Mouse (Mus musculus) kidney, embryonic 15.5 days (tissue): ENCODE data around the gene Kank4. TPM values are rescaled to one million over a fixed set of nuclear protein-coding genes. Genes with fewer than 3 reads are reported as not detected.

ENCODE experiments used
- ATAC-seq: fragments of 200-750 bp; cut with Nextera tagmentation; replicated peaks from 2 replicates; pipeline ENCODE4 v1.8.0; 2017; ENCODE audit warnings: moderate TSS enrichment; ENCODE audit not compliant: low FRiP score
- H3K27ac ChIP-seq: fragments of 300-500 bp; sonication (generic); 2 replicates; pipeline ENCODE4 v1.5.1; 2015; ENCODE audit warnings: mild to moderate bottlenecking, inconsistent platforms
- H3K27me3 ChIP-seq: fragments of 300-500 bp; sonication (generic); 2 replicates; pipeline ENCODE4 v1.6.1; 2015; ENCODE audit warnings: inconsistent platforms
- H3K36me3 ChIP-seq: fragments of 300-500 bp; sonication (generic); 2 replicates; pipeline ENCODE4 v1.6.1; 2015; ENCODE audit warnings: inconsistent platforms
- H3K4me1 ChIP-seq: fragments of 300-500 bp; sonication (generic); 2 replicates; pipeline ENCODE4 v1.6.1; 2015; ENCODE audit warnings: inconsistent platforms
- H3K4me2 ChIP-seq: fragments of 300-500 bp; sonication (generic); 2 replicates; pipeline ENCODE4 v1.6.1; 2015; ENCODE audit warnings: moderate library complexity, mild to moderate bottlenecking, inconsistent platforms
- H3K4me3 ChIP-seq: fragments of 300-500 bp; sonication (generic); replicated peaks from 2 replicates; pipeline ENCODE4 v1.5.1; 2015; ENCODE audit warnings: mild to moderate bottlenecking, inconsistent platforms
- H3K9ac ChIP-seq: fragments of 300-500 bp; sonication (generic); 2 replicates; pipeline ENCODE4 v1.6.1; 2015; ENCODE audit warnings: mild to moderate bottlenecking, inconsistent platforms
- H3K9me3 ChIP-seq: fragments of 300-500 bp; sonication (generic); replicated peaks from 2 replicates; pipeline ENCODE4 v1.6.1; 2016; ENCODE audit warnings: inconsistent platforms
- WGBS: fragments of 180-500 bp; shearing (Covaris S2); methylation state at CpG from one replicate; pipeline ENCODE4 v1.1.7; 2015; ENCODE audit warnings: mixed read lengths; 5-methylcytosine and 5-hydroxymethylcytosine counted together
- polyA plus RNA-seq: library from polyadenylated mRNA; unstranded; fragments of >200 nt; fragmentation: Nextera tagmentation; extraction: Ambion mirVana; gene quantifications from 2 replicates; pipeline ENCODE4 v1.2.1, GENCODE M21; 2015

Gene Kank4
- polyA plus RNA-seq, 1 experiment from 2014 or later = 2.0 TPM

DNA sequence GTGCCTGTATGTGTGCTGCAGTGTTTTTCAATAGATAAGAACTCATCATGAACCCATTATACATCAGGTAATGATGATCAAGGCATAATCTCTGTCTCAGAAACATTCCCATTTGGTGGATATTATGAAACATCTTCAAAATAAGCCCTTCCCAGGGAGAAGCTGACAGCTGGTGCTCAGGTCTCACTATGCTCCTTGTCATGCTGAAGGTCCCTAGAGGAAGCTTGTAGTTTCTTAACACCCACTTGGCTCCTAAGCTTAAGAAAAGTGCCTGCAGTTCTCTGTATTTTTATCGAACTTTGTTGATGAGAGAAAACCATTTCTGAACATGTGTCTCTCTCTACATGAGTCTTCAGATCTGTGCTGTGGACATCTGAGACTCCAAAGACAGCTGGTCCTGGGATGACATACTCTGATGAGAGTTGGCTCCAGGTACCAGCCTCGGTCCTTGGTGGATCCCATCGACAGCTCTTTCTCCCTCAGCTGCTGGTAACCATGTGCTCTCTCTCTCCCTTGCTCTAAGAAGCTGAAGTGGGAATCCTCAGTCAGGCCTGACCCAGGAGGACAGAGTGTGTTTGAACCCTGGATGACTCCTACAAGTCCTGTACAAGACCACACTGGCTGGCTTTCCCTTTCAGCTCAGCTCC is 58.3 kb downstream of the Kank4 start:
- Histone ChIP-seq H3K4me2 (no peak overlapping the region), H3K9me3 (no peaks in the 10 kb centered on the region), H3K4me3 (no peak overlapping the region), H3K27me3 (no peaks in the 10 kb centered on the region), H3K27ac (peak overlapping the region; percentile 83), H3K9ac (no peak overlapping the region), H3K4me1 (peaks cover 45% of the 10 kb centered on the region), H3K36me3 (peaks cover 21% of the 10 kb centered on the region; the same call in 1 of the 2 replicates)
- ATAC-seq = no peak
- 69% methylated on average over 3 of the region's 3 CpGs for WGBS

DNA sequence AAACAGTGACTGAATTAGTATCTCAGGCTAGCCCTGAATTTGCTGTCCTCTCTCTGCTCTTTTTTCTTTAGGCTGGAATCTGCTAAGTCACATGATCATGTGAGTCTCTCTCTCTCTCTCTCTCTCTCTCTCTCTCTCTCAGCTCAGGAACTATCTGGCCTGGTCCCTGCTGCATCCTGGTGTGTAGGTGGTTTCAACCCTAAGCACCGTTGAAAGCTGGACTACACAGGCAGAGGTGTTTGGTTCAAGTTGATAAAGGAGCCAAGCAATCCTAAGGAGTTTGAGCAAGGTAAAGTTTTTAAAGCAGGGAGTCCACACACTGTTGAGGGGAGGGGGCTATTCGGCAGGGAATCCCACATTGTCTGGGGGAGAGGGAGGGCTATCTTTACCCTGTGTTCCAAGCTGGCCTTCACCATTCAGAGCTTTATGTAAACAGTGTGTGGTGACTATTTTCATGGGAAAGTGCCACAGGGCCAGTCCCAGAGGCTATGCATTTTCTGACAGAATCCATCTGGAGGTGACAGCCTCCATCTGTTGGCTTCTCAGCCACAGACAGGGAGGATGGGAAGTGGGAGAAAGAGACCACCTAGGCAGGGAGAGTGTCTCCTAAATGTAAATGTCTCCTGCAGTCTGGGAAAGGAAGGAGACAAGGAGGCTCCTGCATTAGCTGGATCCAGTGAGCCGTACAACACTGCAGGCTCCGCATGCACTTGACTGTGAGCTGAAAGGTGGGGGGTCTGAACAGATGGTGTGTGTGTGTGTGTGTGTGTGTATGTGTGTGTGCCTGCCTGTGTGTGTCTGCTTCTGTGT is 59.1 kb downstream of the Kank4 start:
- ATAC-seq = peak; percentile 90
- Histone ChIP-seq H3K36me3 (0 out of 2 replicates have a peak, but pooled peaks cover 18% of the 10 kb centered on the region), H3K27me3 (no peaks in the 10 kb centered on the region), H3K9ac (no peak overlapping the region), H3K4me3 (no peak overlapping the region), H3K4me1 (peaks cover 45% of the 10 kb centered on the region), H3K9me3 (no peaks in the 10 kb centered on the region), H3K4me2 (no peak overlapping the region), H3K27ac (peak overlapping the region; percentile 83)
- WGBS = 7% methylated on average over 4 of the region's 4 CpGs

DNA sequence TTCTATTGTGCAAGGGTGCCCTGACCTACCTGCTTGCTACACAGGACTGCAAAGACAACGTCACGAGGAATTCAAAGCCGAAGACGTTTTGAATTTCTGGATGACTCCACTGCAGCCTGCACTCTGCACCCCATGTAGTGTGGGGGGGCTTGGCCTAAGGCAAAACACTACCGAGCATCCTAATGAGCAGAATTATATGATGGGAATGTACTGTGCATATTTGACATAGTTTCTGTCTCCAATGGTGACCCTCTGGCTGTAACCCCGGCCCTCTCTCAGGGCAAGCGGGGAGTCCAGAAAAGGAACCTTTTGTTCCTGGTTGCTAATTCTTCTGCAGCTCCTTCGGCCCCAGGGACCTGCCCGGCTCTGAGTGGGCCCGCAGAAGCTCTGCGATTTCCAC is 61.2 kb downstream of the Kank4 start:
- H3K9me3 ChIP-seq = no peaks in the 10 kb centered on the region
- no peak overlapping the region for H3K9ac ChIP-seq
- WGBS = 58% methylated on average over 11 of the region's 11 CpGs
- H3K27me3 ChIP-seq = no peaks in the 10 kb centered on the region
- H3K36me3 ChIP-seq = 0 out of 2 replicates have a peak, but pooled peaks cover 15% of the 10 kb centered on the region
- H3K4me1 ChIP-seq = peaks cover 44% of the 10 kb centered on the region
- ATAC-seq = no peak
- H3K4me2 ChIP-seq = no peak overlapping the region
- H3K4me3 ChIP-seq = no peak overlapping the region
- H3K27ac ChIP-seq = peak overlapping the region; percentile 37

DNA sequence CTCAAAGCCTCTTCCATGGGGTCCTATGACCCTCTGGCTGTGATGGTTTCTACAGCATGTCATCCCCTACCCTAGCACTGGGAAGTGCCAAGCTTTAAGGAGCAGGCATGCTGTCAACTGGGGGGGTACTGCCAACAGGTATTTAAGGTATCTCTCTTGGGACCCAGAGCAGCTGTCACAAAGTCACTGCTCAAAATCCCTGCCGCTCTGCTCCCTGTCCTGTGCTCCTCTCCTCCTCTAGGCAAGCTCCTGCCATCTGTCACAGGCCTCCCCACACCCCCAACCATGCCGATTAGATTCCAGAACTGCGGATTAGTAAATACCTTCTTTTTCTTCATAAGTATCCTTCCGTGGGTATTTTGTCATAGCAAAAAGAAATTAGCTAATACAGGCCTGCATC is 62.9 kb downstream of the Kank4 start:
- Histone ChIP-seq H3K9ac (no peak overlapping the region), H3K4me2 (no peak overlapping the region), H3K27me3 (no peaks in the 10 kb centered on the region), H3K4me1 (peaks cover 31% of the 10 kb centered on the region), H3K9me3 (no peaks in the 10 kb centered on the region), H3K36me3 (0 out of 2 replicates have a peak, but pooled peaks cover 9% of the 10 kb centered on the region), H3K4me3 (no peak overlapping the region), H3K27ac (no peak overlapping the region)
- ATAC-seq = no peak
- 84% methylated on average over 4 of the region's 4 CpGs for WGBS

DNA sequence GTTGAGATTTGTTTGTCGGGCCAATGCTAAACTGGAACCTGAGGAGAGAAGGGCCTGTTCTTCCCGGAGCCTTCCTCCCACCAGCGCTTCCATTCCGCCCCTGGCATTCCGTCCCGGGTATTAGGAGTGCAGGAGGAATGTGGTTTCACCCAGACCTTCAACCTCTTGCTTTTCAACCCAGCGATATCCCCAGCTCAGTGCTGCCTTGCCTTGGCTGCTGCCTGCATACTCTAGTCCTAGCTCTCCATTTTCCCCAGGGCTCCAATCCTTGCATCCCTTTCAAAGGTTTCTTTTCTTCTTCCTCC is 73.5 kb downstream of the Kank4 start:
- Histone ChIP-seq H3K4me1 (peaks cover 14% of the 10 kb centered on the region), H3K36me3 (no peaks in the 10 kb centered on the region), H3K4me2 (no peak overlapping the region), H3K27me3 (no peaks in the 10 kb centered on the region), H3K9me3 (no peaks in the 10 kb centered on the region), H3K4me3 (no peak overlapping the region), H3K9ac (no peak overlapping the region), H3K27ac (peak overlapping the region; percentile 63)
- 21% methylated on average over 7 of the region's 7 CpGs for WGBS
- ATAC-seq = peak; percentile 69

DNA sequence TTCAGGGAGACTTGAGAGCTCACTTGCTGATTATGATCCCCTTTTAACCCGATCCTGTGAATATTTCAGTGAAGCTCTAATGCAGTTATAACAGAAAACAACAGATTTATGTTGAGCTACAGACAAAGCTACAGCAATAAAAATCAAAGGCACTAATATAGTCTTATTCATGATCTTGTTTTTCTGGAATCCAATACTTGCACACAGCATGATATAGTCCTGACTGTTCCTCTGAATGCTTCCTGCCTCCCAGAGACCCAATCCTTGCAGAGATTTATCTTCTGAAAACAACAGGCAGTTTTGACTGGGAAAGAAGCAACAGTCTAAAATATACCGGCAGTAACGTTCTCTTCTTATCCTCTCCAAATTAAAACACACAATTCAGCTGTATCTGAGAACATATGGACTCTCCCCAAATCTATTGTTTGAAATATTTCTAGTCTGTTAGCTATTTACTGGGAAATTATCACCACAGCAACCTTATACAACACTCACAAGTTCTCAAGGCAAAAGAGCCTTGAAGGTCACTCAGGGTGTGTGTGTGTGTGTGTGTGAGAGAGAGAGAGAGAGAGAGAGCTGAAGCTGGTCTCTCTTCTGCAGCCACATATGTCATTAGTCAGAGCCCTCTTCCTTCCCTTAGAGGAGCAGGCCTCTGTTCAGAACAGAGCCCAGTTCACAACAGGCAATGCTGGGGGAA is 74.0 kb downstream of the Kank4 start:
- Histone ChIP-seq H3K36me3 (no peaks in the 10 kb centered on the region), H3K4me2 (no peak overlapping the region), H3K4me1 (peaks cover 14% of the 10 kb centered on the region), H3K27ac (peak overlapping the region; percentile 63), H3K9ac (no peak overlapping the region), H3K4me3 (no peak overlapping the region), H3K27me3 (no peaks in the 10 kb centered on the region), H3K9me3 (no peaks in the 10 kb centered on the region)
- WGBS = 41% methylated on average over 3 of the region's 3 CpGs
- ATAC-seq = peak; percentile 59; the same call in 1 of the 2 replicates

DNA sequence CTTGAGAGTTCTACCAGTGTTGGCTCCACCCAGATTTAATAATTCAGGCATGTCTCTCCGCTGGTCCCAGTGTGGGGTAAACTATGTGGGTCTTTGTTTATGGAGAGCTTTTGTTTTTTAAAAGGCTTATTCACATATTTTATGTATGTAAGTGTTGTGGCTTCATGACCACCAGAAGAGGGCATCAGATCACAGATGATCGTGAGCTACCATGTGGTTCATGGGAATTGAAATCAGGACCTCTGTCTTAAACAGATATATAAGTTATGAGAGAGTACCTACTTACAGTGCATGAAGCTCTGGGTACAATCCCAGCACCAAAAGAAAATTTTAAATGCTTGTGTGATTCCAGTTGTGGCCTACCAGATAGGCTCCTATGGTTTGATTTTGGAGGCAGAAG is 77.6 kb downstream of the Kank4 start:
- H3K4me1 ChIP-seq = peaks cover 14% of the 10 kb centered on the region
- no peaks in the 10 kb centered on the region for H3K36me3 ChIP-seq
- H3K4me3 ChIP-seq = no peak overlapping the region
- H3K27me3 ChIP-seq = no peaks in the 10 kb centered on the region
- 48% methylated on average over 2 of the region's 2 CpGs for WGBS
- no peak overlapping the region for H3K27ac ChIP-seq
- H3K4me2 ChIP-seq = no peak overlapping the region
- no peak overlapping the region for H3K9ac ChIP-seq
- ATAC-seq = no peak
- H3K9me3 ChIP-seq = no peaks in the 10 kb centered on the region

DNA sequence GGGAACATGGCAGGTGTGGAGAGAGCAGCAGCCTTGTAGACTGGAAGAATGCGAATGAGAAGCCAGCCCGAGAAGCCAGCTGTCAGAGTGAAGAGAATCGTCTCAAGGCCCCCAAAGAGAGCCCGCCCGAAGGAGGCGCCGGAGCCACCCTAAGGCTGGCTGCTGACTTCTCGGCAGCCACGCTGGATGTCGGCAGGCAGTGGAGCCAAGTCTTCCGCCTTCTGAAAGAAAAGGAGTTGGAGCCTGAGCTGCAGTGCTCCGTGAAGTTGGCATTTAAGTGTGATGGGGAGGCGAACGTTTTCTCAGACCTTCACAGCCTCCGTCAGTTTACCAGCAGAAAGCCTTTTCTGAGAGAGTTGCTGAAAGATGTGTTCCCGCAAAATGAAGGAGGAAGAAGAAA is 83.7 kb downstream of the Kank4 start:
- peaks cover 5% of the 10 kb centered on the region for H3K27me3 ChIP-seq
- no peak overlapping the region for H3K4me2 ChIP-seq
- no peak overlapping the region for H3K27ac ChIP-seq
- ATAC-seq = no peak
- no peak overlapping the region for H3K4me3 ChIP-seq
- 91% methylated on average over 16 of the region's 16 CpGs for whole genome bisulfite sequencing
- no peaks in the 10 kb centered on the region for H3K9me3 ChIP-seq
- no peak overlapping the region for H3K9ac ChIP-seq
- H3K4me1 ChIP-seq = no peaks in the 10 kb centered on the region
- H3K36me3 ChIP-seq = 0 out of 2 replicates have a peak, but pooled peaks cover 3% of the 10 kb centered on the region

DNA sequence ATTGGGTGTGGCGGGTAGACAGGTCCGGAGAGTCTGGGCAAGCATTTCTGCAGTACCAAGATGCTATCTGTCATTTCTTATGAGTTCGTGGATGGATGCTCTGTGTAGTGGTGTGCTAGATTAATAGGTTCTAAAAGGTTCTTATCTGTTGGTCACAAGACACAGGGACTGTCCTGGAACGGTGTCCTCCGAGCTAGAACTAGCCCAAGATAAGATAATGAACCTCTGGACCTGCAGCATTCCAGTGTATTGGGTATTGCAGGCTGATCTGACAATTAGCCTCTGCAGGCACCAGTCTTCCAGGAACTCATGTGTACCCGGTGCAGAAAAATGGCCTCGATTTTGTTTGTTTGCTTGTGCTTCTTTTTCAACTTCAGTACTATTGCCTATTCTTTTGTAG is 88.6 kb downstream of the Kank4 start:
- ATAC-seq = no peak
- peaks cover 29% of the 10 kb centered on the region for H3K27me3 ChIP-seq
- no peak overlapping the region for H3K27ac ChIP-seq
- peaks cover 23% of the 10 kb centered on the region for H3K4me1 ChIP-seq
- H3K4me3 ChIP-seq = no peak overlapping the region
- no peaks in the 10 kb centered on the region for H3K9me3 ChIP-seq
- H3K9ac ChIP-seq = no peak overlapping the region
- no peak overlapping the region; the same call in 1 of the 2 replicates for H3K4me2 ChIP-seq
- 0 out of 2 replicates have a peak, but pooled peaks cover 2% of the 10 kb centered on the region for H3K36me3 ChIP-seq
- 53% methylated on average over 7 of the region's 7 CpGs for WGBS

DNA sequence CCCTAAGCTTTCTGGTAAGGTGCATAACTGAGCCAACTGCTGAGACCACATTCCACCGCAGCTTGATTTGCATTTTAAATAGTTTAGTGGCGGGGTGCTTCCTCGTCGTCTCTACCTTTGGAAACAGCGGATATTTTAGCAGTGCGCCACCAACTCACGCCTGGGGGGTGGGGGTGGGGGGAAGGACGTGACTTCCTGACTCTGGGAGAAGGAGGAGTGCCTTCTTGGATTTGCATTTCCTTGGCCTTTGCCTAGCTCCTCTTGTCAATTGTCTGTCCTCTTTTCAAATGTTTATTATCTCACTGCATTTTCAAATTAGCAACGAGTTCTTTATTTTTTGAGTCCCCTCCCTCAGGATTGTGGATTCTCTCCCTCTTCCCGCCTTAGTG is 89.4 kb downstream of the Kank4 start:
- Histone ChIP-seq H3K9me3 (no peaks in the 10 kb centered on the region), H3K36me3 (no peaks in the 10 kb centered on the region), H3K27ac (no peak overlapping the region), H3K27me3 (peaks cover 29% of the 10 kb centered on the region), H3K4me2 (peak overlapping the region; percentile 72), H3K4me3 (peak overlapping the region; percentile 27), H3K4me1 (peaks cover 23% of the 10 kb centered on the region), H3K9ac (no peak overlapping the region)
- 2% methylated on average over 10 of the region's 10 CpGs for WGBS
- ATAC-seq = peak; percentile 11; the same call in 1 of the 2 replicates

DNA sequence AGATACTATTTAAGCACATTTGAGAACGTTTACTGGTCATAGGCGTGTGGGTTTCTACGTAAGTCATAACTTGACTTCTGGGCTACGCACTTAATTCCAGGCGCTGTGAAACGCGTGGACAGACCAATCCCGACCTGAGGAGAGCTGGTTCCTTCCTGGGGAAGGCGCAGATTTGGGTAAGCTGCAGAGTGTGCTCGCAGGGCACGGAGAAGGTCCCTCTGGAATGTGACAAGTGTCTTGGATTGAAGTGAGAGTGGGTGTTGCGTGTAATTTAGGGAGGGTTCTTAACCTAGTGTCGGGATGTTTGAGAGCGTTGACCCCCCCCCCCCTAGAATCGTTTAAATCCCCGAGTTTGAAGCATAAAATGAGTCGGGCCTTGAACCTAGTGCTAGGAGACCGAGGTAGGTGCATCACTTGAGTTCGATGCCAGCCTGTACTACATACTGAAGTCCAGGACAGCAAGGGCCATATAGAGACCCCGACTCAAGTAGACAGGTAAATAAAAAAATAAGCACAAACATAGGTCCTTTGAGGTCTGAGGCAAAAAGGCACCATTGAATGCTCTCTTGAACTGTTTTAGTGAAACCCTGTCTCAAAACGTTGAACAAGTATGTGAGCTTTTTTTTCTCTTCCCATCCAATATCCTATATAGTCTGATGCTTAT is 89.9 kb downstream of the Kank4 start:
- ATAC-seq = no peak
- H3K9ac ChIP-seq = peak overlapping the region; percentile 21; the same call in 1 of the 2 replicates
- no peak overlapping the region for H3K27ac ChIP-seq
- no peaks in the 10 kb centered on the region for H3K36me3 ChIP-seq
- peaks cover 23% of the 10 kb centered on the region for H3K4me1 ChIP-seq
- H3K4me3 ChIP-seq = peak overlapping the region; percentile 34
- peaks cover 29% of the 10 kb centered on the region for H3K27me3 ChIP-seq
- H3K4me2 ChIP-seq = peak overlapping the region; percentile 72
- H3K9me3 ChIP-seq = no peaks in the 10 kb centered on the region
- 4% methylated on average over 21 of the region's 21 CpGs for WGBS
